Mouse (Mus musculus): ENCODE measurements around the gene Dennd4a.

DNA sequence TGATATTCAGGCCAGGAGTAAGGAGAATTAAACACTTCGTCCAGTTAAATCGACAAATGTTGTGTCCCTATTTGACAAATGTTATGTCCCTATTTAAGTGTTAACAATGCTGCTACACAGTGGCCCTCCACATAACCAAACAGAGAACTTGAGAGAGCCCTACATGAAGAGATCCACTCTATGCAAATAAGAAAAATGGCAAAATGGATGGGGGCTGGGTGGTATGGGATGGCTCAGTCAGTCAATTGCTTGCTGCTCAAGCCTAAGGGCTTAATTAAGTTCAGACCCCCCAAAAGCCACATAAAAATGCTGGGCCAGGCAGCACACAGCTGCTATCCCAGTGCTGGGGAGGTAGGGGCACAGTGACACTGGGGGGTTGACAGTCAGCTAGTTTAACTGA is 36.3 kb upstream of the Dennd4a start:
- no peak for TF ChIP-seq GATA1 (IDR thresholded peaks at IDR 0.05; ENCODE audit: low read length)
- TF ChIP-seq TAL1 (IDR thresholded peaks at IDR 0.05; ENCODE audit: low read length), result no peak
